Mouse (Mus musculus) neural tube, embryonic 12.5 days (tissue): ENCODE measurements at regions not wholly inside any gene's neighbourhood (a gene's known extent, or its start where the extent isn't known, plus 50 kb on each side); places are given as distances from the start of the nearest gene placed in this dataset.

ENCODE experiments used
- ATAC-seq: fragments of 200-750 bp; cut with Nextera tagmentation; 2 replicates; pipeline ENCODE4 v1.8.0; 2017; ENCODE audit warnings: low read depth, mild to moderate bottlenecking, moderate TSS enrichment, moderate library complexity; ENCODE audit not compliant: low FRiP score
- H3K27ac ChIP-seq: fragments of 300-500 bp; sonication (generic); 2 replicates; pipeline ENCODE4 v1.5.1; 2016
- H3K27me3 ChIP-seq: fragments of 300-500 bp; sonication (generic); replicated peaks from 2 replicates; pipeline ENCODE4 v1.6.1; 2016; ENCODE audit warnings: mild to moderate bottlenecking
- H3K36me3 ChIP-seq: fragments of 300-500 bp; sonication (generic); 2 replicates; pipeline ENCODE4 v1.6.1; 2016; ENCODE audit warnings: mild to moderate bottlenecking
- H3K4me1 ChIP-seq: fragments of 300-500 bp; sonication (generic); 2 replicates; pipeline ENCODE4 v1.6.1; 2016
- H3K4me2 ChIP-seq: fragments of 300-500 bp; sonication (generic); replicated peaks from 2 replicates; pipeline ENCODE4 v1.6.1; 2016; ENCODE audit warnings: mild to moderate bottlenecking
- H3K4me3 ChIP-seq: fragments of 300-500 bp; sonication (generic); 2 replicates; pipeline ENCODE4 v1.5.1; 2016
- H3K9ac ChIP-seq: fragments of 300-500 bp; sonication (generic); 2 replicates; pipeline ENCODE4 v1.6.1; 2016; ENCODE audit warnings: mild to moderate bottlenecking
- H3K9me3 ChIP-seq: fragments of 300-500 bp; sonication (generic); 2 replicates; pipeline ENCODE4 v1.6.1; 2016; ENCODE audit warnings: mild to moderate bottlenecking
- WGBS: fragments of 180-500 bp; shearing (Covaris S2); methylation state at CpG from one replicate; pipeline ENCODE4 v1.1.7; 2016; 5-methylcytosine and 5-hydroxymethylcytosine counted together

GRCm38 (mm10) chr6:117607023-117607422, 234.0 kb upstream of the Zfp637 start:
- H3K4me1 ChIP-seq: no peaks in the 10 kb centered on the region
- WGBS: 83% methylated on average over 5 of the region's 5 CpGs
- no peaks in the 10 kb centered on the region for H3K36me3 ChIP-seq
- peaks cover 8% of the 10 kb centered on the region; the same call in 1 of the 2 replicates for H3K9me3 ChIP-seq
- no peak overlapping the region for H3K27ac ChIP-seq
- H3K4me2 ChIP-seq: no peak overlapping the region
- H3K9ac ChIP-seq: no peak overlapping the region
- no peak for ATAC-seq
- no peak overlapping the region for H3K4me3 ChIP-seq
- H3K27me3 ChIP-seq: no peaks in the 10 kb centered on the region

GRCm38 (mm10) chr6:117609476-117610404, 231.2 kb upstream of the Zfp637 start:
- 79% methylated on average over 11 of the region's 11 CpGs for WGBS
- no peak overlapping the region for H3K9ac ChIP-seq
- H3K9me3 ChIP-seq: no peaks in the 10 kb centered on the region
- no peaks in the 10 kb centered on the region for H3K4me1 ChIP-seq
- no peak for ATAC-seq
- no peaks in the 10 kb centered on the region for H3K36me3 ChIP-seq
- no peak overlapping the region for H3K4me3 ChIP-seq
- H3K27me3 ChIP-seq: no peaks in the 10 kb centered on the region
- H3K4me2 ChIP-seq: no peak overlapping the region
- H3K27ac ChIP-seq: no peak overlapping the region

- Histone ChIP-seq H3K4me2 (no peak overlapping the region), H3K4me3 (no peak overlapping the region), H3K9me3 (no peaks in the 10 kb centered on the region), H3K27me3 (no peaks in the 10 kb centered on the region), H3K27ac (no peak overlapping the region), H3K9ac (no peak overlapping the region), H3K4me1 (no peaks in the 10 kb centered on the region), H3K36me3 (no peaks in the 10 kb centered on the region)
- ATAC-seq: no peak
- 83% methylated on average over 10 of the region's 10 CpGs for WGBS
Measured at GRCm38 (mm10) chr6:117611281-117611680, 229.7 kb upstream of the Zfp637 start.

- no peak overlapping the region for H3K27ac ChIP-seq
- H3K4me2 ChIP-seq: no peak overlapping the region
- no peaks in the 10 kb centered on the region for H3K27me3 ChIP-seq
- no peak for ATAC-seq
- H3K36me3 ChIP-seq: no peaks in the 10 kb centered on the region
- no peak overlapping the region for H3K4me3 ChIP-seq
- no peak overlapping the region for H3K9ac ChIP-seq
- no peaks in the 10 kb centered on the region for H3K9me3 ChIP-seq
- 93% methylated on average over 8 of the region's 8 CpGs for WGBS
- no peaks in the 10 kb centered on the region for H3K4me1 ChIP-seq
Measured at GRCm38 (mm10) chr6:117611965-117612364, 229.0 kb upstream of the Zfp637 start.

- H3K9ac ChIP-seq: no peak overlapping the region
- no peak for ATAC-seq
- no peak overlapping the region for H3K4me2 ChIP-seq
- no peak overlapping the region for H3K4me3 ChIP-seq
- H3K36me3 ChIP-seq: no peaks in the 10 kb centered on the region
- WGBS: 82% methylated on average over 8 of the region's 8 CpGs
- H3K4me1 ChIP-seq: no peaks in the 10 kb centered on the region
- no peak overlapping the region for H3K27ac ChIP-seq
- H3K9me3 ChIP-seq: no peaks in the 10 kb centered on the region
- no peaks in the 10 kb centered on the region for H3K27me3 ChIP-seq
Measured at GRCm38 (mm10) chr6:117612421-117612820, 228.6 kb upstream of the Zfp637 start.

GRCm38 (mm10) chr6:117613656-117614350, 227.2 kb upstream of the Zfp637 start:
- Histone ChIP-seq H3K27me3 (no peaks in the 10 kb centered on the region), H3K9ac (no peak overlapping the region), H3K4me3 (no peak overlapping the region), H3K4me1 (no peaks in the 10 kb centered on the region), H3K36me3 (no peaks in the 10 kb centered on the region), H3K27ac (no peak overlapping the region), H3K4me2 (no peak overlapping the region), H3K9me3 (no peaks in the 10 kb centered on the region)
- 78% methylated on average over 11 of the region's 11 CpGs for WGBS
- no peak for ATAC-seq

- no peak overlapping the region for H3K4me3 ChIP-seq
- ATAC-seq: no peak
- 83% methylated on average over 6 of the region's 6 CpGs for WGBS
- no peaks in the 10 kb centered on the region for H3K9me3 ChIP-seq
- no peaks in the 10 kb centered on the region for H3K36me3 ChIP-seq
- no peak overlapping the region for H3K9ac ChIP-seq
- no peaks in the 10 kb centered on the region for H3K27me3 ChIP-seq
- H3K27ac ChIP-seq: no peak overlapping the region
- H3K4me2 ChIP-seq: no peak overlapping the region
- H3K4me1 ChIP-seq: no peaks in the 10 kb centered on the region
Measured at GRCm38 (mm10) chr6:117614386-117614785, 226.6 kb upstream of the Zfp637 start.

- Histone ChIP-seq H3K9me3 (no peaks in the 10 kb centered on the region), H3K36me3 (no peaks in the 10 kb centered on the region), H3K27me3 (no peaks in the 10 kb centered on the region), H3K4me3 (no peak overlapping the region), H3K4me2 (no peak overlapping the region), H3K9ac (no peak overlapping the region), H3K4me1 (no peaks in the 10 kb centered on the region), H3K27ac (no peak overlapping the region)
- 86% methylated on average over 6 of the region's 6 CpGs for WGBS
- ATAC-seq: no peak
Measured at GRCm38 (mm10) chr6:117617168-117617567, 223.8 kb upstream of the Zfp637 start.

- 83% methylated on average over 4 of the region's 4 CpGs for WGBS
- no peak overlapping the region for H3K9ac ChIP-seq
- H3K36me3 ChIP-seq: no peaks in the 10 kb centered on the region
- H3K9me3 ChIP-seq: no peaks in the 10 kb centered on the region
- H3K4me3 ChIP-seq: no peak overlapping the region
- H3K27ac ChIP-seq: no peak overlapping the region
- H3K4me2 ChIP-seq: no peak overlapping the region
- H3K4me1 ChIP-seq: no peaks in the 10 kb centered on the region
- no peak for ATAC-seq
- no peaks in the 10 kb centered on the region for H3K27me3 ChIP-seq
Measured at GRCm38 (mm10) chr6:117617951-117618350, 223.0 kb upstream of the Zfp637 start.

- Histone ChIP-seq H3K4me1 (no peaks in the 10 kb centered on the region), H3K9me3 (no peaks in the 10 kb centered on the region), H3K36me3 (no peaks in the 10 kb centered on the region), H3K27ac (no peak overlapping the region), H3K27me3 (no peaks in the 10 kb centered on the region), H3K4me2 (no peak overlapping the region), H3K4me3 (no peak overlapping the region), H3K9ac (no peak overlapping the region)
- no peak for ATAC-seq
- WGBS: 76% methylated on average over 2 of the region's 2 CpGs
Measured at GRCm38 (mm10) chr6:117619606-117620005, 221.4 kb upstream of the Zfp637 start.

- H3K36me3 ChIP-seq: no peaks in the 10 kb centered on the region
- no peak overlapping the region for H3K27ac ChIP-seq
- H3K4me3 ChIP-seq: no peak overlapping the region
- H3K27me3 ChIP-seq: no peaks in the 10 kb centered on the region
- no peaks in the 10 kb centered on the region for H3K4me1 ChIP-seq
- H3K9me3 ChIP-seq: no peaks in the 10 kb centered on the region
- no peak for ATAC-seq
- 81% methylated on average over 6 of the region's 6 CpGs for WGBS
- no peak overlapping the region for H3K4me2 ChIP-seq
- H3K9ac ChIP-seq: no peak overlapping the region
Measured at GRCm38 (mm10) chr6:117622446-117622845, 218.5 kb upstream of the Zfp637 start.

GRCm38 (mm10) chr6:117622946-117623345, 218.0 kb upstream of the Zfp637 start:
- no peak for ATAC-seq
- no peaks in the 10 kb centered on the region for H3K27me3 ChIP-seq

More at GRCm38 (mm10) chr6:117622946-117623345, 218.0 kb upstream of the Zfp637 start:
- H3K4me2 ChIP-seq: no peak overlapping the region
- H3K36me3 ChIP-seq: no peaks in the 10 kb centered on the region
- H3K27ac ChIP-seq: no peak overlapping the region
- H3K4me1 ChIP-seq: no peaks in the 10 kb centered on the region
- H3K9me3 ChIP-seq: no peaks in the 10 kb centered on the region
- H3K9ac ChIP-seq: no peak overlapping the region
- no peak overlapping the region for H3K4me3 ChIP-seq
